Mouse (Mus musculus) limb, embryonic 15.5 days (tissue): ENCODE data around the gene Ddc. TPM values are rescaled to one million over a fixed set of nuclear protein-coding genes. Genes with fewer than 3 reads are reported as not detected.
A peak's percentile ranks its signal among the peaks of the same experiment; 100 is the strongest.

ENCODE experiments used
- ATAC-seq: fragments of 200-750 bp; cut with Nextera tagmentation; 2 replicates; pipeline ENCODE4 v1.8.0; 2017; ENCODE audit warnings: low read depth, moderate TSS enrichment; ENCODE audit not compliant: insufficient number of reproducible peaks, low FRiP score, low TSS enrichment
- H3K27ac ChIP-seq: fragments of 300-500 bp; sonication (generic); 2 replicates; pipeline ENCODE4 v1.5.1; 2015; ENCODE audit warnings: moderate library complexity, mild to moderate bottlenecking, inconsistent platforms
- H3K27me3 ChIP-seq: fragments of 300-500 bp; sonication (generic); 2 replicates; pipeline ENCODE4 v1.6.1; 2015; ENCODE audit warnings: inconsistent platforms
- H3K36me3 ChIP-seq: fragments of 300-500 bp; sonication (generic); 2 replicates; pipeline ENCODE4 v1.6.1; 2015; ENCODE audit warnings: inconsistent platforms
- H3K4me1 ChIP-seq: fragments of 300-500 bp; sonication (generic); 2 replicates; pipeline ENCODE4 v1.6.1; 2015; ENCODE audit warnings: inconsistent platforms
- H3K4me2 ChIP-seq: fragments of 300-500 bp; sonication (generic); 2 replicates; pipeline ENCODE4 v1.6.1; 2015; ENCODE audit warnings: mild to moderate bottlenecking, inconsistent platforms
- H3K4me3 ChIP-seq: fragments of 300-500 bp; sonication (generic); 2 replicates; pipeline ENCODE4 v1.5.1; 2015; ENCODE audit warnings: mild to moderate bottlenecking, inconsistent platforms
- H3K9ac ChIP-seq: fragments of 300-500 bp; sonication (generic); 2 replicates; pipeline ENCODE4 v1.6.1; 2015; ENCODE audit warnings: inconsistent platforms
- H3K9me3 ChIP-seq: fragments of 300-500 bp; sonication (generic); 2 replicates; pipeline ENCODE4 v1.6.1; 2016; ENCODE audit warnings: inconsistent platforms
- WGBS: fragments of 180-500 bp; shearing (Covaris S2); methylation state at CpG from one replicate; pipeline ENCODE4 v1.1.7; 2015; 5-methylcytosine and 5-hydroxymethylcytosine counted together
- polyA plus RNA-seq: library from polyadenylated mRNA; unstranded; fragments of >200 nt; fragmentation: Nextera tagmentation; extraction: Ambion mirVana; gene quantifications from 2 replicates; pipeline ENCODE4 v1.2.1, GENCODE M21; 2015

Ddc gene
- polyA plus RNA-seq, 1 experiment from 2014 or later: 17.6 TPM

DNA sequence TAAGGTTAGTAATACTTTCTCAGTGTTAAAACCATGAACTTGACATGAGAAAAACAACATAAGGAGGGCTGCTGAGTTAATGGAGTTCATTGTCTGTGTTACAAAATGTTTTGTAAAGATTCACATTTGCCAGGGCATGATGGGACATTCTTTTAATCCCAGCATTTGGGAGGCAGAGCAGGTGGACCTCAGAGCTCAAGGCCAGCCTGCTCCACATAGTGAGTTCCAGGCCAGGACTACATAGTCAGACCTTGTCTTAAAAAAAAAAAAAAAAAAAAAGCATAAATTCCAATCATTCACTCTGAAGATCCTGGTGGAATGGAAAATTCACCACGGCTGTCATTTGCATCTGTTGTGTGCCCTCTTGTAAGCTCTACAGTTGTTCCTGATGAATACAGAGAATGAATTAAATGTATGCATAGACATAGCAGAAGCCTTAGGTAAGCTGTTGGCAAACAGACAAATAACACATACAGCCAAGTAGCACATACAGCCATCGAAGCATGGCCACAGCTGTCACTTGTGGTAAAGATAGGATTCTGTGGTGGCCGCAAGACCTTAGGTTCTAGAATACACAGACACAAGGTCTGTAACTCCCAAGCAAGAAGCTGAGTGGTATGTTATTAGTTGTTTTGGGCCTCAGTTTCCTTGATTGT is 25.7 kb downstream of the Ddc start:
- 55% methylated on average over 3 of the region's 3 CpGs for WGBS
- no peak overlapping the region for H3K9ac ChIP-seq
- no peak overlapping the region for H3K4me3 ChIP-seq
- H3K27ac ChIP-seq: peak overlapping the region; percentile 93
- ATAC-seq: peak; percentile 21; the same call in 1 of the 2 replicates
- no peaks in the 10 kb centered on the region for H3K36me3 ChIP-seq
- H3K4me1 ChIP-seq: peaks cover 50% of the 10 kb centered on the region
- H3K4me2 ChIP-seq: no peak overlapping the region
- H3K9me3 ChIP-seq: no peaks in the 10 kb centered on the region
- H3K27me3 ChIP-seq: no peaks in the 10 kb centered on the region

GRCm38 (mm10) chr11:11871197-11871813 is 26.6 kb downstream of the Ddc start:
- H3K9ac ChIP-seq: no peak overlapping the region
- WGBS: 48% methylated on average over 5 of the region's 5 CpGs
- no peak for ATAC-seq
- H3K36me3 ChIP-seq: no peaks in the 10 kb centered on the region
- no peak overlapping the region for H3K4me3 ChIP-seq
- H3K4me2 ChIP-seq: no peak overlapping the region
- peak overlapping the region; percentile 93 for H3K27ac ChIP-seq
- no peaks in the 10 kb centered on the region for H3K27me3 ChIP-seq
- no peaks in the 10 kb centered on the region for H3K9me3 ChIP-seq
- peaks cover 46% of the 10 kb centered on the region for H3K4me1 ChIP-seq

GRCm38 (mm10) chr11:11867971-11868481 is 29.9 kb downstream of the Ddc start:
- peaks cover 39% of the 10 kb centered on the region for H3K4me1 ChIP-seq
- ATAC-seq: no peak
- H3K4me2 ChIP-seq: peak overlapping the region; percentile 25; the same call in 1 of the 2 replicates
- no peaks in the 10 kb centered on the region for H3K36me3 ChIP-seq
- no peaks in the 10 kb centered on the region for H3K9me3 ChIP-seq
- H3K9ac ChIP-seq: no peak overlapping the region
- 13% methylated on average over 14 of the region's 14 CpGs for WGBS
- no peaks in the 10 kb centered on the region for H3K27me3 ChIP-seq
- no peak overlapping the region for H3K4me3 ChIP-seq
- peak overlapping the region; percentile 47 for H3K27ac ChIP-seq

DNA sequence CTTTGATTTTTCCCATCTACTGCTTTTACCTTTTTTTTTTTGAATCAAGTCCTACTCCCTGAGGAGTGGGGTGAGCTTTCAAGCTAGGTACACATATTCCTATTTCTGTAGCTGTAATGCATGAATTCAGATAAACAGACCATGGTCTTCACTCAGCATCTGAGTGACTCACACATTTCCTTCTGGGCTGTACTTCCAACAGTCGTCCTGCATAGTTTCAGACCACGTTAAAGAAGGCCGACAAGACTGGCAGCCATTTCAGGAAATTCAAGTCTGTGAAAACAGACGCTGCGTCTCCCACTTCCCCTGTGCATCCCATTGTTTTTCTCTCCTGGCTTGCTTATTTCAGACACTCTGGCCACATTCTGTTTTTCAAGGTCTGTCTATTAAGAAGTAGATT is 31.2 kb downstream of the Ddc start:
- 58% methylated on average over 5 of the region's 5 CpGs for WGBS
- H3K4me2 ChIP-seq: no peak overlapping the region
- no peaks in the 10 kb centered on the region for H3K27me3 ChIP-seq
- no peak overlapping the region for H3K4me3 ChIP-seq
- peak overlapping the region; percentile 65 for H3K27ac ChIP-seq
- no peak for ATAC-seq
- no peaks in the 10 kb centered on the region for H3K9me3 ChIP-seq
- no peaks in the 10 kb centered on the region for H3K36me3 ChIP-seq
- H3K9ac ChIP-seq: no peak overlapping the region
- peaks cover 31% of the 10 kb centered on the region for H3K4me1 ChIP-seq

DNA sequence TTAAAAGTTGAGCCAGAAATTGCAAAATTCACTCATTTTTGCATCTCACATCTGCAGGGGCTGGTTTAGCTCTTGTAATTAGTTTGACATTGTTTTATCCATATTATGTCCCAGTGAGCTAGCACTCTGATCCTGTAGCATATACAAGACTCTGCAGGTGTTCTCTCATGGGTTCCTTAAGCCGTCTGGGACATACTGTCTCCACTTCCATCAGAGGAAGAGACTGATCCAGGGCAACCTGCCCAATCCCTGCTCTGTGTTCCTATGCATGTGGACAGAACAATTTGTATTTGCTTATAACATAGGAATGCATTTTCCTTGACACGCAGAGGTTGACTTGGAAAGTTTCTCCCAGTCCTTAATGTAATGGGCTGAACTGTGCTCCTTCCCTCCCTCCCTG is 32.8 kb downstream of the Ddc start:
- H3K36me3 ChIP-seq: no peaks in the 10 kb centered on the region
- no peaks in the 10 kb centered on the region for H3K9me3 ChIP-seq
- H3K9ac ChIP-seq: no peak overlapping the region
- H3K4me1 ChIP-seq: peaks cover 26% of the 10 kb centered on the region
- ATAC-seq: peak; percentile 81
- WGBS: 48% methylated on average over 2 of the region's 2 CpGs
- peak overlapping the region; percentile 87 for H3K27ac ChIP-seq
- H3K4me2 ChIP-seq: no peak overlapping the region
- H3K4me3 ChIP-seq: no peak overlapping the region
- H3K27me3 ChIP-seq: no peaks in the 10 kb centered on the region

- peak; percentile 73 for ATAC-seq
- no peaks in the 10 kb centered on the region for H3K36me3 ChIP-seq
- H3K27me3 ChIP-seq: no peaks in the 10 kb centered on the region
- peaks cover 26% of the 10 kb centered on the region for H3K4me1 ChIP-seq
- WGBS: 57% methylated on average over 8 of the region's 8 CpGs
- no peak overlapping the region for H3K4me3 ChIP-seq
- H3K27ac ChIP-seq: peak overlapping the region; percentile 87
- no peaks in the 10 kb centered on the region for H3K9me3 ChIP-seq
- H3K9ac ChIP-seq: no peak overlapping the region
- no peak overlapping the region for H3K4me2 ChIP-seq
These were observed 33.4 kb downstream of the Ddc start for GRCm38 (mm10) chr11:11864446-11865101.

GRCm38 (mm10) chr11:11862502-11862901 is 35.4 kb downstream of the Ddc start:
- no peak overlapping the region for H3K4me2 ChIP-seq
- 45% methylated on average over 1 of the region's 1 CpGs for WGBS
- H3K36me3 ChIP-seq: no peaks in the 10 kb centered on the region
- ATAC-seq: no peak
- H3K9me3 ChIP-seq: no peaks in the 10 kb centered on the region
- H3K4me3 ChIP-seq: no peak overlapping the region
- H3K9ac ChIP-seq: no peak overlapping the region
- peaks cover 18% of the 10 kb centered on the region for H3K4me1 ChIP-seq
- H3K27ac ChIP-seq: peak overlapping the region; percentile 76
- no peaks in the 10 kb centered on the region for H3K27me3 ChIP-seq

GRCm38 (mm10) chr11:11856959-11857358 is 41.0 kb downstream of the Ddc start:
- no peaks in the 10 kb centered on the region for H3K9me3 ChIP-seq
- no peak overlapping the region for H3K4me3 ChIP-seq
- H3K27ac ChIP-seq: no peak overlapping the region
- WGBS: 85% methylated on average over 3 of the region's 3 CpGs
- no peak; the same call in 1 of the 2 replicates for ATAC-seq
- H3K27me3 ChIP-seq: no peaks in the 10 kb centered on the region
- H3K36me3 ChIP-seq: no peaks in the 10 kb centered on the region
- H3K9ac ChIP-seq: no peak overlapping the region
- H3K4me1 ChIP-seq: peaks cover 27% of the 10 kb centered on the region
- no peak overlapping the region for H3K4me2 ChIP-seq

DNA sequence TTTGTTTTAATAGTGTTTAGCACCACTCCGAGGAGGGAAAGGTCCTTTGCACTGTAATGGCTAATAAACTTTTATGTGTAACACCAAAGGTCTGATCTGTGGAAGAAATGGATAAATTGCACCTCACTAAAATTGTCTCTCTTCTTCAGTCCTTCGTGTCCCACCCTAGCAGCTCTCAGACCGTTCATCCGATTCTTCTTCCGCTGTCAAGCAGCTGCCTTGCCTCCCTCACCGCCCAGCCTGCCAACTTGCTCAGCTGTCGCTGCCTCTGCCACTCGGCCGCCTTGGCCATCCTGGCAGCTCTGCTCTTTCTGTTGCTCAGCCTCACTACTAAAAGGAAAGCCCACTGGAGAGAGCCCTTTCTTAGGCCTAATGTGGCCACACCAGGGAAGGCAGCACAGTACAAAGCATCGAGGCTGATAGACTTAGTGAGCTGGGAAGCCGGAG is 42.2 kb downstream of the Ddc start:
- Histone ChIP-seq H3K9ac (no peak overlapping the region), H3K4me1 (peaks cover 31% of the 10 kb centered on the region), H3K36me3 (no peaks in the 10 kb centered on the region), H3K27me3 (no peaks in the 10 kb centered on the region), H3K4me2 (no peak overlapping the region), H3K4me3 (no peak overlapping the region), H3K27ac (peak overlapping the region; percentile 85), H3K9me3 (no peaks in the 10 kb centered on the region)
- ATAC-seq: no peak
- 37% methylated on average over 11 of the region's 11 CpGs for WGBS

DNA sequence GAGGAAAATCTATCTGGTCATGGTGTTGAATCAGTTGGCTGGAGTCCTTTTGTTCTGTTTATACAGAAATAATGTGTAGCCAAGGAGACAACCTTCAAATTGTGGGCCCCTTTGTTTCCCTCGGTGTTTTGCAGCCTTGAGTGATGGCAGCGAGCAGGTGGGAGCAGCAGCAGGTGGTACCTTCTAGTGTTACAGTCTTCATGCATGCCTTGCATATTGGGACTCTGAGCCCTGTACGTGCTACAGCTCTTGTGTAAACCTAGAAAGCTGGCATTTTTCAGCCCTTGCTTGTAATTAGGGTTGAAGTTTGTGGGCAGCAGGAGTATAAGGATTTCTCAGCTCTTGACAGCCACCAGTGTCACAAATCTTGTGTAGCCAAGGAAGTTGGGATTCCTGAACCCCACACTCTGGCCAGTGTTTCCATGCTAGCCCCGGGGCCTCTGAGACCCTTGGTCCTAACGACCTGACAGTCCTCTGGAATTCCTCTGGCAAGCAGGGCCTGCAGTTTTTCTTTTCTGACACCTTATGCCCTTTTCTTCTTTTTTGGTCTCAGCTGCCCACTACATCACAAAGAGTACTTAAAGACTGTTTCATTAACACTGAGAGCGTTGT is 42.8 kb downstream of the Ddc start:
- H3K4me2 ChIP-seq: no peak overlapping the region
- H3K9me3 ChIP-seq: no peaks in the 10 kb centered on the region
- ATAC-seq: peak; percentile 60; the same call in 1 of the 2 replicates
- peak overlapping the region; percentile 85 for H3K27ac ChIP-seq
- peaks cover 37% of the 10 kb centered on the region for H3K4me1 ChIP-seq
- H3K9ac ChIP-seq: no peak overlapping the region
- no peaks in the 10 kb centered on the region for H3K36me3 ChIP-seq
- 25% methylated on average over 6 of the region's 6 CpGs for WGBS
- H3K4me3 ChIP-seq: no peak overlapping the region
- H3K27me3 ChIP-seq: no peaks in the 10 kb centered on the region

- no peak overlapping the region for H3K9ac ChIP-seq
- H3K36me3 ChIP-seq: no peaks in the 10 kb centered on the region
- no peaks in the 10 kb centered on the region for H3K9me3 ChIP-seq
- H3K4me3 ChIP-seq: no peak overlapping the region
- 38% methylated on average over 4 of the region's 4 CpGs for WGBS
- H3K27ac ChIP-seq: peak overlapping the region; percentile 85
- H3K4me1 ChIP-seq: peaks cover 44% of the 10 kb centered on the region
- no peak overlapping the region for H3K4me2 ChIP-seq
- no peaks in the 10 kb centered on the region for H3K27me3 ChIP-seq
- no peak for ATAC-seq
These were observed 44.0 kb downstream of the Ddc start for GRCm38 (mm10) chr11:11853731-11854461.
